Mouse (Mus musculus): ENCODE data around the gene Gm11559. TPM values are rescaled to one million over a fixed set of nuclear protein-coding genes. Genes with fewer than 3 reads are reported as not detected.

The Gm11559 gene
- not detected for polyA plus RNA-seq (2014; fragmentation: Illumina TruSeq; extraction: RNeasy Lipid Tissue Mini Kit (QIAGEN cat#74804); ENCODE audit: low read depth, low replicate concordance)

DNA sequence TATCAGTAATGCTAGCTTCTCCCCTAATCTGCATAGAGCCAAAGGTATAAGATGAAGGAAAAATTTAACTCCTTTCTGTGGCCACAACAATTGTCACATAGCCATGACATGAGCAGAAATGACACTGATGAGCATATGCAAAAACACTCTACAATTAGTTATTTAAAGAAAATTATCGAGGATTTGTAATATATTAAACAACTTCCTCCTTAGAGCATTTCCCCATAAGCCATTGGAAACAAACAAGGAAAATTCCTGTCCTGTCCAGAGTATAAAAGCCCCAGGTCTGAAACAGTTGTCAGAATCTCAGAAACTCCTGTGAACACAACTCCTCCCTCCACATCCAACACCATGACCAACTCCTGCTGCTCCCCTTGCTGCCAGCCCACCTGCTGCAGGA, at the start of gene Gm11559:
TSS of gene Gm11559 (plus strand) at position 301 of the 400 bp plus-strand sequence.

DNA sequence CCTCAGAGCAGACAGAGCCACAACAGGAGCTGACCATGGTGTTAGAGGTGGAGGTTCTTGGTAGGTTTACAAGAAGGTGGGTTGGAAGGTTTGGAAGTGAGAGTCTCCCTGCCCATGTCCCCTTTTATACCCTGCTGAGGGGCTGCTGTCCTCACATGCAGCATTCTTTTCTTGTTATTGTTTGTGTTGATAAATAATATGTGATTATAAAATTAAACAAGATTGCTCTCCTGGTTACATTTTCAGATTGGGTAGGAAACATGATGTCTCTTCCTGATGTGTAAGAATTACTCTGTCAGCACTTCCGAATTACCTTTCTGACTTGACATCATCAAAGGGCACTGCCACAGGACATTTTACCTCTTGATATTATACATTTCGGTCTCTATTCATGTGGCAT, 48.7 kb upstream of the Gm11559 start, which contains the start of gene Gm11564:
TSS of gene Gm11564 (minus strand) at position 101 of the 400 bp plus-strand sequence.

DNA sequence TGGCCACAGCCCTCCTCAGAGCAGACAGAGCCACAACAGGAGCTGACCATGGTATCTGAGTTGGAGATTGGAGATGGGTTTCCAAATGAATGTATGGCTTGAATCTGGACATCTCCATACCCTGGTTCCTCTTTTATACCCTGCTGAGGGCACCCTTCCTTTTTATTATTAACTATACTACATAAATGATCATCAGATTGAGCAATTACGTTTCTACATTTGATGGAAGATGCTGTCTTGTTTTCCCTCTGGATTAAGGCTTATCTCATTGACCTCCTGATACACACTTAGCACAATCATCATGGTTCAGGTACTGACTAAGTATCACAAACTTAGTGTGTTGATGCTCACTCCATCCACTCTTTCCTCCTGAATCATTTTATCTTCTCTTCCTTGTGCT, 26.3 kb upstream of the Gm11559 start, which contains the start of gene 2300003K06Rik:
TSS of gene 2300003K06Rik (minus strand) at position 101 of the 400 bp plus-strand sequence.

DNA sequence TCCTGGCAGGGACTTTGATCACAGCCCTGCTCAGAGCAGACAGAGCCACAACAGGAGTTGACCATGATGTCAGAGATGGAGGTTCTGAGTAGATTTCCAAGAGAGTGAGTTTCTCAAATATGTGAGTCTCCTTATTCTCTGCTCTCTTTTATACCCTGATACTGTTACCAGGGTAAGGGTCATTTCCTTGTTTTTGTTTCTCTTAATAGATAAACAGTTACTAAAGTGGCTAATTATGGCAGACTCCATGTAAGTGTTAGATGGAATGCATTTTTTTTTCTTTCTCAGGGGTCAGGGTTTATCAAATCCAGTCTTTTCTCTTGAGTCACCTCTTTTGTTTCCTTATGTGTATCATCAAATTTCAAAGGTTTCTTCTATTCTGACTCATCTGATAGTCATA, 12.8 kb upstream of the Gm11559 start, which contains the start of gene Krtap4-16:
TSS of gene Krtap4-16 (minus strand) at position 101 of the 400 bp plus-strand sequence.

DNA sequence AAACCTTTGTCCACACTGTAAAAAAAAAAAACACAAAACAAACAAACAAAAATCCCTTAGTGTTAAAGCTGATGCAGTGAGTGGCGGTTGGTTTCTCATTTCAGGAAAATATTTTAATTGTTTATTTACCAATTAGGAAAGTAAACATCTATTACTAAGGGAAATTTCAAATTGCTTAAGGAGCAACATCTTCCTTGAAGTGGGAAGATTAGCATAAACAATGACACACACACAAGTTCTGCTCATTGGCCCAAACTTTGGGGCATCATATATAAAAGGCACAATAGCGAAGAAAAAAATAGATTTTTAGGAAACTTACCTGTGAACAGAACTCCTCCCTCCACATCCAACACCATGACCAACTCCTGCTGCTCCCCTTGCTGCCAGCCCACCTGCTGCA, 6.7 kb upstream of the Gm11559 start, which contains the start of gene Gm11568:
TSS of gene Gm11568 (plus strand) at position 301 of the 400 bp plus-strand sequence.

DNA sequence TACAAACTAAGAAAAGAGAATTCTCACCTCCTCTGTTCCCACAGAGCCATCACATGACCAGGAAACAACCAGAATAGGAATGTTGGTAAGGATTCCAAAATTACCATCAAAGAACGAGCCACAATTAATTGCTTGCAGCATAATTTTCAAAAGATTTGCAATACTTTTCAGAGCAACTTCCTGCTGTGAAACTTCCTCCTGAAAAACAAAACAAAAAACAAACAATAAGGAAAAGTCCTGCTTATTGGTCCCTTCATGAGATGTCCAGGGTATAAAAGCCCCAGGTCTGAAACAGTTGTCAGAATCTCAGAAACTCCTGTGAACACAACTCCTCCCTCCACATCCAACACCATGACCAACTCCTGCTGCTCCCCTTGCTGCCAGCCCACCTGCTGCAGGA, 8.8 kb downstream of the Gm11559 start, which contains the start of gene Krtap9-1:
TSS of gene Krtap9-1 (plus strand) at position 301 of the 400 bp plus-strand sequence.

DNA sequence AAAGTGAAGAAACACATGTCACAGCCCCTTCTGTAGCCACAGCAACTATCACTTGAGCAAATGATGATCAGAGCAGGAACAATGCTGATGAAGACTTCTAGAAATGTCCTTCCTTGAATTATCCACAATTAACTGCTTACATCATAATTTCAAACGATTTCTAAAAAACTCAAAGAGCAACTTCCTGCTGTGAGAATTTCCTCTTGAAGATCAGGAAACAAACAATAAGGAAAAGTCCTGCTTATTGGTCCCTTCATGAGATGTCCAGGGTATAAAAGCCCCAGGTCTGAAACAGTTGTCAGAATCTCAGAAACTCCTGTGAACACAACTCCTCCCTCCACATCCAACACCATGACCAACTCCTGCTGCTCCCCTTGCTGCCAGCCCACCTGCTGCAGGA, 14.6 kb downstream of the Gm11559 start, which contains the start of gene Gm11567:
TSS of gene Gm11567 (plus strand) at position 301 of the 400 bp plus-strand sequence.

DNA sequence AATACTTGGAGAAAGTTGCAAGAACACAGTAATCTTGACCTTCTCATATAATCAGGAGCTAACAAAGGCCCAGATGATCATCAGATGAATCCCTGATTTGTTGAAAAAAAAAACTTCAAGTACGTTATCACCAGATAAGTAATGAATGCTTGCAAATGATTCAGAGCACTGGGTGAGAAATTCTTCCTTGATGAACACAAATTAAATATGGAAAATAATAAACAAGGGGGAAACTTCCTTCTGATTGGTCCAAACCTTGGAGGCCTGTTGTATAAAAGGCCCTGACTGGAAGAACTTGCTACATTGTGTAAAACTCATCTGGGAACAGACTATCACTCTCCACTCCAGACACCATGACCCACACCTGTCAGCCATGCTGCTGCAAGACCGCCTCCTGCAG, 43.3 kb downstream of the Gm11559 start, which contains the start of gene Krtap31-1:
TSS of gene Krtap31-1 (plus strand) at position 301 of the 400 bp plus-strand sequence.

DNA sequence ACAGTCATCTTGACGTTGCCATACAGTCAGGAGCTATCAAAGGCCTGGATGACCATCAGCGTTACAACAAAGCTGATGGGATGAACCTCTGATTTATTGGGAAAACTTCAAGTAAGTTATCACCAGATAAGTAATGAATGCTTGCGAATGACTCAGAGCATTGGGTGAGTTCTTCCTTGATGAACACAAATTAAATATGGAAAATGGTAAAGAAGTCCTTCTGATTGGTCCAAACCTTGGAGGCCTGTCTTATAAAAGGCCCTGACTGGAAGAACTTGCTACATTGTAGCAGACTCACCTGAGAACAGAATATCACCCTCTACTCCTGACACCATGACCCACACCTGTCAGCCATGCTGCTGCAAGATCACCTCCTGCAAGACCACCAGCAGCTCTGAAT, 50.2 kb downstream of the Gm11559 start, which contains the start of gene Gm11565:
TSS of gene Gm11565 (plus strand) at position 301 of the 400 bp plus-strand sequence.

Other genes with a start within 250 kb of the Gm11559 start
- not detected for gene Krtap2-4, start 249.6 kb upstream of the Gm11559 start, polyA plus RNA-seq (2014; fragmentation: Illumina TruSeq; extraction: RNeasy Lipid Tissue Mini Kit (QIAGEN cat#74804); ENCODE audit: low read depth, low replicate concordance)
- gene Gm11562, start 244.0 kb upstream of the Gm11559 start, polyA plus RNA-seq (2014; fragmentation: Illumina TruSeq; extraction: RNeasy Lipid Tissue Mini Kit (QIAGEN cat#74804); ENCODE audit: low read depth, low replicate concordance): not detected
- not detected for gene Krtap4-1, start 236.2 kb upstream of the Gm11559 start, polyA plus RNA-seq (2014; fragmentation: Illumina TruSeq; extraction: RNeasy Lipid Tissue Mini Kit (QIAGEN cat#74804); ENCODE audit: low read depth, low replicate concordance)
- not detected for gene Krtap4-2, start 229.4 kb upstream of the Gm11559 start, polyA plus RNA-seq (2014; fragmentation: Illumina TruSeq; extraction: RNeasy Lipid Tissue Mini Kit (QIAGEN cat#74804); ENCODE audit: low read depth, low replicate concordance)
- not detected for gene Krtap4-7, start 220.4 kb upstream of the Gm11559 start, polyA plus RNA-seq (2014; fragmentation: Illumina TruSeq; extraction: RNeasy Lipid Tissue Mini Kit (QIAGEN cat#74804); ENCODE audit: low read depth, low replicate concordance)
- gene Gm11555, start 214.2 kb upstream of the Gm11559 start, polyA plus RNA-seq (2014; fragmentation: Illumina TruSeq; extraction: RNeasy Lipid Tissue Mini Kit (QIAGEN cat#74804); ENCODE audit: low read depth, low replicate concordance): not detected
- gene Gm11563, start 205.5 kb upstream of the Gm11559 start, polyA plus RNA-seq (2014; fragmentation: Illumina TruSeq; extraction: RNeasy Lipid Tissue Mini Kit (QIAGEN cat#74804); ENCODE audit: low read depth, low replicate concordance): not detected
- not detected for gene Krtap4-6, start 198.5 kb upstream of the Gm11559 start, polyA plus RNA-seq (2014; fragmentation: Illumina TruSeq; extraction: RNeasy Lipid Tissue Mini Kit (QIAGEN cat#74804); ENCODE audit: low read depth, low replicate concordance)
- gene Gm14190, start 173.7 kb upstream of the Gm11559 start, polyA plus RNA-seq (2014; fragmentation: Illumina TruSeq; extraction: RNeasy Lipid Tissue Mini Kit (QIAGEN cat#74804); ENCODE audit: low read depth, low replicate concordance): not detected
- not detected for gene Gm14180, start 130.2 kb upstream of the Gm11559 start, polyA plus RNA-seq (2014; fragmentation: Illumina TruSeq; extraction: RNeasy Lipid Tissue Mini Kit (QIAGEN cat#74804); ENCODE audit: low read depth, low replicate concordance)
- gene Gm11595, start 91.6 kb upstream of the Gm11559 start, polyA plus RNA-seq (2014; fragmentation: Illumina TruSeq; extraction: RNeasy Lipid Tissue Mini Kit (QIAGEN cat#74804); ENCODE audit: low read depth, low replicate concordance): not detected
- gene Krtap4-8, start 83.8 kb upstream of the Gm11559 start, polyA plus RNA-seq (2014; fragmentation: Illumina TruSeq; extraction: RNeasy Lipid Tissue Mini Kit (QIAGEN cat#74804); ENCODE audit: low read depth, low replicate concordance): not detected
- not detected for gene Krtap4-9, start 79.3 kb upstream of the Gm11559 start, polyA plus RNA-seq (2014; fragmentation: Illumina TruSeq; extraction: RNeasy Lipid Tissue Mini Kit (QIAGEN cat#74804); ENCODE audit: low read depth, low replicate concordance)
- gene Gm11596, start 71.0 kb upstream of the Gm11559 start, polyA plus RNA-seq (2014; fragmentation: Illumina TruSeq; extraction: RNeasy Lipid Tissue Mini Kit (QIAGEN cat#74804); ENCODE audit: low read depth, low replicate concordance): not detected
- gene Gm11569, start 65.5 kb upstream of the Gm11559 start, polyA plus RNA-seq (2014; fragmentation: Illumina TruSeq; extraction: RNeasy Lipid Tissue Mini Kit (QIAGEN cat#74804); ENCODE audit: low read depth, low replicate concordance): not detected
- not detected for gene Gm11554, start 60.0 kb upstream of the Gm11559 start, polyA plus RNA-seq (2014; fragmentation: Illumina TruSeq; extraction: RNeasy Lipid Tissue Mini Kit (QIAGEN cat#74804); ENCODE audit: low read depth, low replicate concordance)
- gene Krtap4-13, start 54.6 kb upstream of the Gm11559 start, polyA plus RNA-seq (2014; fragmentation: Illumina TruSeq; extraction: RNeasy Lipid Tissue Mini Kit (QIAGEN cat#74804); ENCODE audit: low read depth, low replicate concordance): not detected
- gene Gm11564, start 48.8 kb upstream of the Gm11559 start, polyA plus RNA-seq (2014; fragmentation: Illumina TruSeq; extraction: RNeasy Lipid Tissue Mini Kit (QIAGEN cat#74804); ENCODE audit: low read depth, low replicate concordance): not detected
- gene 2300003K06Rik, start 26.4 kb upstream of the Gm11559 start, polyA plus RNA-seq (2014; fragmentation: Illumina TruSeq; extraction: RNeasy Lipid Tissue Mini Kit (QIAGEN cat#74804); ENCODE audit: low read depth, low replicate concordance): not detected
- gene Krtap4-16, start 12.9 kb upstream of the Gm11559 start, polyA plus RNA-seq (2014; fragmentation: Illumina TruSeq; extraction: RNeasy Lipid Tissue Mini Kit (QIAGEN cat#74804); ENCODE audit: low read depth, low replicate concordance): not detected
- gene Gm11568, start 6.6 kb upstream of the Gm11559 start, polyA plus RNA-seq (2014; fragmentation: Illumina TruSeq; extraction: RNeasy Lipid Tissue Mini Kit (QIAGEN cat#74804); ENCODE audit: low read depth, low replicate concordance): not detected
- gene Krtap9-1, start 8.9 kb downstream of the Gm11559 start, polyA plus RNA-seq (2014; fragmentation: Illumina TruSeq; extraction: RNeasy Lipid Tissue Mini Kit (QIAGEN cat#74804); ENCODE audit: low read depth, low replicate concordance): not detected
- gene Gm11567, start 14.7 kb downstream of the Gm11559 start, polyA plus RNA-seq (2014; fragmentation: Illumina TruSeq; extraction: RNeasy Lipid Tissue Mini Kit (QIAGEN cat#74804); ENCODE audit: low read depth, low replicate concordance): not detected
- gene Krtap31-1, start 43.4 kb downstream of the Gm11559 start, polyA plus RNA-seq (2014; fragmentation: Illumina TruSeq; extraction: RNeasy Lipid Tissue Mini Kit (QIAGEN cat#74804); ENCODE audit: low read depth, low replicate concordance): not detected
- gene Gm11565, start 50.3 kb downstream of the Gm11559 start, polyA plus RNA-seq (2014; fragmentation: Illumina TruSeq; extraction: RNeasy Lipid Tissue Mini Kit (QIAGEN cat#74804); ENCODE audit: low read depth, low replicate concordance): not detected
- not detected for gene Krtap31-2, start 71.8 kb downstream of the Gm11559 start, polyA plus RNA-seq (2014; fragmentation: Illumina TruSeq; extraction: RNeasy Lipid Tissue Mini Kit (QIAGEN cat#74804); ENCODE audit: low read depth, low replicate concordance)
- gene Krtap9-5, start 84.0 kb downstream of the Gm11559 start, polyA plus RNA-seq (2014; fragmentation: Illumina TruSeq; extraction: RNeasy Lipid Tissue Mini Kit (QIAGEN cat#74804); ENCODE audit: low read depth, low replicate concordance): not detected
- gene Krtap29-1, start 114.6 kb downstream of the Gm11559 start, polyA plus RNA-seq (2014; fragmentation: Illumina TruSeq; extraction: RNeasy Lipid Tissue Mini Kit (QIAGEN cat#74804); ENCODE audit: low read depth, low replicate concordance): not detected
- not detected for gene Krtap16-1, start 122.1 kb downstream of the Gm11559 start, polyA plus RNA-seq (2014; fragmentation: Illumina TruSeq; extraction: RNeasy Lipid Tissue Mini Kit (QIAGEN cat#74804); ENCODE audit: low read depth, low replicate concordance)
- gene Krtap17-1, start 129.5 kb downstream of the Gm11559 start, polyA plus RNA-seq (2014; fragmentation: Illumina TruSeq; extraction: RNeasy Lipid Tissue Mini Kit (QIAGEN cat#74804); ENCODE audit: low read depth, low replicate concordance): not detected
- gene Krt33a, start 151.7 kb downstream of the Gm11559 start, polyA plus RNA-seq (2014; fragmentation: Illumina TruSeq; extraction: RNeasy Lipid Tissue Mini Kit (QIAGEN cat#74804); ENCODE audit: low read depth, low replicate concordance): not detected
- gene Krt33b, start 165.4 kb downstream of the Gm11559 start, polyA plus RNA-seq (2014; fragmentation: Illumina TruSeq; extraction: RNeasy Lipid Tissue Mini Kit (QIAGEN cat#74804); ENCODE audit: low read depth, low replicate concordance): not detected
- not detected for gene Krt34, start 177.1 kb downstream of the Gm11559 start, polyA plus RNA-seq (2014; fragmentation: Illumina TruSeq; extraction: RNeasy Lipid Tissue Mini Kit (QIAGEN cat#74804); ENCODE audit: low read depth, low replicate concordance)
- not detected for gene Krt31, start 186.1 kb downstream of the Gm11559 start, polyA plus RNA-seq (2014; fragmentation: Illumina TruSeq; extraction: RNeasy Lipid Tissue Mini Kit (QIAGEN cat#74804); ENCODE audit: low read depth, low replicate concordance)
- not detected for gene Krt32, start 223.8 kb downstream of the Gm11559 start, polyA plus RNA-seq (2014; fragmentation: Illumina TruSeq; extraction: RNeasy Lipid Tissue Mini Kit (QIAGEN cat#74804); ENCODE audit: low read depth, low replicate concordance)
- not detected for gene Krt35, start 231.8 kb downstream of the Gm11559 start, polyA plus RNA-seq (2014; fragmentation: Illumina TruSeq; extraction: RNeasy Lipid Tissue Mini Kit (QIAGEN cat#74804); ENCODE audit: low read depth, low replicate concordance)
- gene Krt36, start 241.2 kb downstream of the Gm11559 start, polyA plus RNA-seq (2014; fragmentation: Illumina TruSeq; extraction: RNeasy Lipid Tissue Mini Kit (QIAGEN cat#74804); ENCODE audit: low read depth, low replicate concordance): not detected